Mouse (Mus musculus): Measurements from ENCODE around the gene Ube2b.

- no peak for TF ChIP-seq TCF3 (IDR thresholded peaks at IDR 0.05; ENCODE audit: insufficient read length, low read depth)
- TF ChIP-seq CEBPB (IDR thresholded peaks at IDR 0.05; ENCODE audit: insufficient read depth, poor library complexity, severe bottlenecking) = no peak
- no peak for TF ChIP-seq POLR2A (IDR thresholded peaks at IDR 0.05; ENCODE audit: insufficient read length, low read depth)
- no peak for TF ChIP-seq REST (IDR thresholded peaks at IDR 0.05; ENCODE audit: insufficient read depth, insufficient read length)
- TF ChIP-seq TCF12 (IDR thresholded peaks at IDR 0.05; ENCODE audit: insufficient read depth, poor library complexity, severe bottlenecking) = no peak
- TF ChIP-seq E2F4 (IDR thresholded peaks at IDR 0.05; ENCODE audit: insufficient read depth) = no peak
- no peak for TF ChIP-seq POLR2AphosphoS2 (IDR thresholded peaks at IDR 0.05; ENCODE audit: insufficient read length, low read depth)
- TF ChIP-seq MYOG (IDR thresholded peaks at IDR 0.05; ENCODE audit: control insufficient read depth in 1 of 3, insufficient read depth in 1 of 3, insufficient read length in 2 of 3, low read depth in 2 of 3) = no peak
- no peak for TF ChIP-seq USF1 (IDR thresholded peaks at IDR 0.05; ENCODE audit: low read depth)
These were observed 33.4 kb upstream of the Ube2b start for GRCm38 (mm10) chr11:52033953-52034352.

All from myocyte (in vitro differentiated cells).